Mouse (Mus musculus) splenic B cell, adult 2 months (primary cell): Measurements from ENCODE around the gene Ryr2.

Experiments used
- DNase-seq: peaks from one replicate; pipeline ENCODE4 v3.0.0-alpha.2; 2011; ENCODE audit warnings: low read depth, low spot score
- H3K27me3 ChIP-seq: 2 replicates; pipeline ENCODE4 v1.6.1; 2012; ENCODE audit warnings: mild to moderate bottlenecking, low read length, moderate library complexity, mixed read lengths; ENCODE audit not compliant: control insufficient read depth, poor library complexity, insufficient read depth, severe bottlenecking
- H3K36me3 ChIP-seq: 2 replicates; pipeline ENCODE4 v1.6.1; 2012; ENCODE audit warnings: mild to moderate bottlenecking, low read length, moderate library complexity, mixed read lengths; ENCODE audit not compliant: control insufficient read depth, poor library complexity, insufficient read depth, severe bottlenecking

Gene Ryr2

DNA sequence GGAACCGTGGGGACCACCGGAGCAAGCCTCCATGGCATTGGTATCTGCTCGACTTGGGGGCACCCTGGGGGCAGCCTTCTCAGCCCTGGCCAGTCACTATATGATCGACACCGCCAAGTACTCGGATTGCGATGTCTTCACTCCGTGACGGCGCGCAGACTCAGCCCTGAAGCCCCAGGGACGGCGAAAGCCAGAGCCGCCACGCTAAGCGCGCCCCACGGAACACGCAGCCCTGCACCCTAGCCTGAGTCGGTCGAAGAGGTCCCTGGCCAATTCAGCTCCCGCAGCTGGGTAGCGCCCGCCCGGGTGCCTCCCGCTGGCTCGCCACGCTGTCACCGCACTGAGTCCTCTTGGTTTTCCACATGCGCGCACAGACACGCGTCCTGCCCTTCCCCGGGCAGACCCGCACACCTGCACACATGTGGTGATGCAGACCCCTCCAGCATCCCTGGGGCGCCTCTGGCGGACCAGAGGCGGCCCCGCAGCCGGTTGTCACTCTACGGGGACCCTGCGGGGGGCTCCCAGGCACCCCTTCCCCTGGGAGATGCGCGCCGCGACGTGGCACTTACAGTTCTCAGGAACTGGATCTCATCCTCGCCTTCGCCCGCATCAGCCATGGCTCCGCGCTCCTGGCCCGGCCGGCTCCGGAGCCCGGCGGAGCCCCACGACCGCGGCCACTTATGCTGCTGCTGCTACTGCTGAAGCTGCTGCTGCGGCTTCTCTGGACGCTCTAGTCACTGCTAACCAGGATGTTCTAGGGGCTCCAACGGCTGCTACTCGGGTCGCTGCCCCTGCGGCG is 716 bp downstream of the Ryr2 start:
- peak; percentile 10 for DNase-seq
- Histone ChIP-seq H3K36me3 (no peaks in the 10 kb centered on the region), H3K27me3 (no peaks in the 10 kb centered on the region)

DNA sequence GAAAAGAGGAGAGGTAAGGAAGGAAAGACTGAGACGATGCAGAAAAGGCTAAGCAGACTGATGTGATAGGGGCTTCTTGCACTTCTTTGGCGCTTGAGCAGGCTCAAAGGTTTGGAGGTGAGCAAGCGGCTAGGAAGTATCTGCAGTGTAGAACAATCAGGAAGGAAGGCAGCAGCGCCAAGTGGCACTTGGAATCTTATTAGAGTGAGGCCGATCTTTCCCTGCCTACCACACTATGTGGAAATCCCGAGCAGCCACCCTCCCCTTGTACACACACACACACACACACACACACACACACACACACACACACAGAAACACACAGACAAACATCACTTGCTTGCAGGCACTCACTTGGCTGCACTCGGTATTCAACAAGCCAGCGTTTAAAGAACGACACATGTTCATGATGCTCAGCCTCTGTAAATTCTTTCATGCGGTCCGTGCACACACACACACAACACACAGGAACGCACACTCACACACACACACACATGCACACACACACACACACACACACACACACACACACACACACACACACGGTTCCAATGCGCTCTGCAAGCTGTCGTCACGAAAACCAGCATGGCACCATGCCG is 1.4 kb downstream of the Ryr2 start:
- no peaks in the 10 kb centered on the region for H3K27me3 ChIP-seq
- no peak for DNase-seq
- H3K36me3 ChIP-seq = no peaks in the 10 kb centered on the region

DNA sequence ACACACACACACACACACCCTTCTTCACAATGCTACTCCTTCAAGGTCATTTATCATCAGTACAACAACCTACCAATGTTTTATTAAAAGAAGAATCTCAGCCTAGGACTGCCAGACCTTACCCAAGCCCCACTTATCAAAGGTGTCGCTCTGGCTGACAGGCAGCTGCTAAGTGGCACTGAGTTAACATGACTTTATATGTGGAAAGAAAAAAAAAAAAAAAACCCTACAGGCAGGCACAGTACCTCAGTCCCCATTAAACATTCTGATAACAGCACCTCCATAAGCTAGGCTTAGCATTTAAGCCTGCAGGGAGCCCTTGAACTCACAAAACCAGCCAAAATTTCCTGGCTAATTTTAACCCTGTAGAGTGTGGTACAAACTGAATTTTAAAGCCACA is 2.4 kb downstream of the Ryr2 start:
- Histone ChIP-seq H3K36me3 (no peaks in the 10 kb centered on the region), H3K27me3 (no peaks in the 10 kb centered on the region)
- no peak for DNase-seq

DNA sequence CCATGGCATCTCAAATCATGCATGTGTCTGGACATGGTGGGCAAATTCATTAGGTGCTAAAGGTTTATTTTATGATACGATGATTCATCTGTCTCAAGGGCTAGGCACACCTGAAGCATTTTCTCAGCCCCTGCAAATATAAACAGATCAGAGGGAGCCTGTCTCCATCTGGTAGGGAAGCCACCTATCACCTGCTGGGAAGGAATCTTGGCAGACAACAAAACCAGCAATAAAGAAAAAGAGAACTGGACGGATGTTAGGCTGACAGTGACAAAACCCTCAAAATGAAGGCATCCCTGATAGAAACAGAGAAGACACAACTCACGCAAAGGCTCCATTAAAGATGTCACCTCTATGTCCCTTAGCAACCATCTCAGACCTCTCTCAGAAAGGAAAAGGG is 3.7 kb downstream of the Ryr2 start:
- no peaks in the 10 kb centered on the region for H3K36me3 ChIP-seq
- no peak for DNase-seq
- H3K27me3 ChIP-seq = no peaks in the 10 kb centered on the region

DNA sequence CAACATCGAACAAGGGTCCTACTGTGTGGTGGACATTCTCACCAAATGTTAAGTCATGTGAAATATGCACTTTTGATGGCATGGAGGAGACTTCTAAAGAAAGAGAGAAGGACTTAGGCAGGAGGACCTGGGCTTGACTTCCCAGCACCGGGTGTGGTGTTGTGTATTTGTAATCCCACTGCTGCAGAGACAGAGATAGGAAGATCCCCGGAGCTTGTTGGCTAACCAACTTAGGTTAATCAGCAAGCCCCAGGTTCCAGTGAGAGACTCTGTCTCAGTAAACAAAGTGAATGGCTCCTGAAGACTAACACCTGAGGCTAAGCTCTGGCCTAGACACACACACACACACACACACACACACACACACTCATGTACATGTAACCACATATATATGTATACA is 7.3 kb downstream of the Ryr2 start:
- H3K27me3 ChIP-seq = no peaks in the 10 kb centered on the region
- no peak for DNase-seq

DNA sequence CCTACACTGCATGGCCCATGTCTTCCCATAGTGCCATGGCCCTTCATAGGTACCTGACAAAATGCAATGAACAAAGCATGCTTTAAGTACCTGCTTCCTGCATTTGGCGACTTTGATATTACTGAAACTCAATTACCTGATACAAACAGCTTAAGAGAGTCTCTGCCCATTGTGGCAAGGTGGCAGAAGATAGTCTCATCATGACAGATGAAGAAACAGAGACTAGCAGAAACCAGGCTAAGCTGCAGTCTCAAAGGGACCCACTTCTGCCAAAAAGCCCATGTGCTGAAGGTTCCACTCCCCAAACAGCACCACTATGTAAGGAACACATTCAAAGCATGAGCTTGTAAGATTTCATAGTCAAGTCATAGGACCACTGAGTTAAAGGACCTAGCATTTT is 7.8 kb downstream of the Ryr2 start:
- no peaks in the 10 kb centered on the region for H3K36me3 ChIP-seq
- DNase-seq = no peak
- no peaks in the 10 kb centered on the region for H3K27me3 ChIP-seq

More for the DNA sequence above, 7.3 kb downstream of the Ryr2 start:
- no peaks in the 10 kb centered on the region for H3K36me3 ChIP-seq

DNA sequence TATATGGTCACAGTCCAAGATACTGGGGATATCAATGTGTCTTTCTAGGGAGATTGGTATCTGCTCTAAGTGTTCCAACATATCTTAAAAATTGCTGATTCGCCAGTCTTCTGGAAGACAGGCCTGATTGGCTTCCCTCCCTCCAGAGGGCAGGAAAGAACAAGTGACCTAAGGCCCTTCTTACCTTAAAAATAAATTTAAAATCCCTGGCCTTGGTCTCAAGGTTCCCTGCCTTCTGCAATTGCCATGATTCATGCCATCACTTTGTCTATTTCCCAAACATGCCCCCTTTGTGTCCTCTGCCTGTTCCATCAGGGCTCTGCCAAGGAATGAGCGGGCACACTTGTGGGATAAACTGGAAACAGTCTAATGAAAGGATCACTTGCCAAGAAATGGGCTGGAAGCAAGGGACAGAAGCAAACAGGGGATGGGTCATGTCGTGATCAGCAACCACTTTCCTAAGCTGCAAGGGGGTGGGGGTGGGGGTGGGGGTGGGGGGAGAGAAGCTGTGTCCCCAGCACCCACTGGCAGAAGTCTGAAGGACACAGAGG is 10.3 kb downstream of the Ryr2 start:
- H3K27me3 ChIP-seq = no peaks in the 10 kb centered on the region
- no peak for DNase-seq
- no peaks in the 10 kb centered on the region for H3K36me3 ChIP-seq

DNA sequence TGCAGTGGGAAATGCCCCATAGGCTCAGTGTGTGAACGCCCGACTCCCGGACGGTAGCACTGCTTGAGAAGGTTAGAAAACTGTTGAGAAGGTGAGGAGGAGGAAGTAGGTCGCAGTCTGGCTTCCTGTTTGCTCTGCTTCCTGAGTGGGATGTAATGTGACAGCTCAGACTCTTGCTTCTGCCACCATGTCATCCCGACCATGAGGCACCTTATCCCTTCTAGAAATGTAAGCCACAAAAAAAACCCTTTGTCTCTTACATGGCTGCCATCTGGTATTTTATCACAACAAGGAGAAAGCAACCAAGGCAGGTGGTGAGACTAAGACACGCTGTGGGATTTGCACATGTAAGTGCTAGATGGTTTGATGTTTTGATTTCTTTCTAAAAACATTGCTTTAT is 12.2 kb downstream of the Ryr2 start:
- no peaks in the 10 kb centered on the region for H3K36me3 ChIP-seq
- no peaks in the 10 kb centered on the region for H3K27me3 ChIP-seq
- DNase-seq = no peak

DNA sequence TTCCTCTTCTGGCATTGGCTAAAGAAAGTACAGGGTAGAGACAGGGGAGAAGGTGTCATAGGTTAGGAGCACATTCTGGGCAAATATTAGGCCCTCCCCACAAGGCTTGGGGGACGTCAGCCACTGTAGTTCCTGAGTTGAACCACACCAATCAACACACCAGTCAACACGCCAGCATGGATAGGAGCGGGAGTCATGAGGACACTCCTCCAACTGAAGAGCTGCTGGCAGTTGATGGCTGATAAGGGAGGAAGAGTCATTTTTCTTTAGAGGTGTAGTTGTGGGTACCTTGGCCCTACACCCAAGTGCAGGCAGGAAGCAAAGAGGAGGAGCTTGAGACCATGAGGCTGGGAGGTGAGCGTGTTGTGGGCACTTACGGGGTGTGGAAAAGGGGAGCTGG is 13.6 kb downstream of the Ryr2 start:
- Histone ChIP-seq H3K36me3 (no peaks in the 10 kb centered on the region), H3K27me3 (no peaks in the 10 kb centered on the region)
- DNase-seq = no peak

DNA sequence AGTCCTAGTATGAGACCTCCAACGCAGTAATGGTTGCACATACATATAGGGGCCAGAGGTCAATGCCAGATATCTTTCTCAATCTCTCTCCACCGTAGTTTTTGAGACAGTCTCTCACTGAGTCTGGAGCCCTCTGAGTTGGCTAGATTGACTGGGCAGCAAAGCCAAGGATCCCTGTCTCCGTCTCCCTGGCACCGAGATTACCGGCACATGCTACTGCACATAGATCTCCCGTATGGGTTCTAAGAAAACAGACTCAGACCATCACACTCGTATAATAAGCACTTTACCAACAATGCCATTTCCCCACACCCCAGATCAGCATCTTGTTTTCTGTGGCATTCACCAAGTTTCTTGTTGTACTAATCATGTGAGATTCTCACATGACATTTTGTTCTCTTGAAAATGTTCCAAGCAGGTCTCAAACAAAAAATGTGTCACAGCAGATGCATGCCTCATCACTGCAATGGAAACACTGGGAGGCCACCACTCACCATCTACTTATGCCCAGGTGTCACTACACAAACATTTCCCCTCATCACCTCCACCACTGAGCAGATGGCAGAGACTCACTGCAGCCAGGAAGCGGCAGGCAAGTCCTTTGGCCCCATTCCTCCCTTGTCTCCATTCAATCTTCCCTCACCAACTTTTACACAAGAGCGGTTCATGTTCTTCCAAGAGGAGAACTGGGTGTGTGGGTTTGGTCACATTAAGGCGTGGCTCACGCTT is 14.2 kb downstream of the Ryr2 start:
- Histone ChIP-seq H3K27me3 (no peaks in the 10 kb centered on the region), H3K36me3 (no peaks in the 10 kb centered on the region)
- no peak for DNase-seq

DNA sequence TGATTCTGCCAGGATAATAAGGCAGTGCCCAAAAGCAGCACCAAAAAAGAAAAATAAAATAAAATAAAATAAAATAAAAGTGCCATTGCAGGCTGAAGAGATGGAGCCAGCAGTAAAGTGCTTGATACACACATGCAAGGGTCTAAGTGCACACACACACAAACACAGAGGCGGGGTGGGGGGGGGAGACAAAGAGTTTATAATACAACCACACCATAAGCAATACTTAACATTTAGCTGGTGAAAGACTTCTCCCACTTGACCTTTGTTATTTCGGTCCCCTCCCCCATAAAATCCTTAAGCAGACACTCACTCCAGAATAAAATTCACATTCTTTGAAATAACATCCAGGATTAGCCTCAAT is 22.7 kb downstream of the Ryr2 start:
- no peaks in the 10 kb centered on the region for H3K27me3 ChIP-seq
- no peak for DNase-seq
- H3K36me3 ChIP-seq = no peaks in the 10 kb centered on the region

DNA sequence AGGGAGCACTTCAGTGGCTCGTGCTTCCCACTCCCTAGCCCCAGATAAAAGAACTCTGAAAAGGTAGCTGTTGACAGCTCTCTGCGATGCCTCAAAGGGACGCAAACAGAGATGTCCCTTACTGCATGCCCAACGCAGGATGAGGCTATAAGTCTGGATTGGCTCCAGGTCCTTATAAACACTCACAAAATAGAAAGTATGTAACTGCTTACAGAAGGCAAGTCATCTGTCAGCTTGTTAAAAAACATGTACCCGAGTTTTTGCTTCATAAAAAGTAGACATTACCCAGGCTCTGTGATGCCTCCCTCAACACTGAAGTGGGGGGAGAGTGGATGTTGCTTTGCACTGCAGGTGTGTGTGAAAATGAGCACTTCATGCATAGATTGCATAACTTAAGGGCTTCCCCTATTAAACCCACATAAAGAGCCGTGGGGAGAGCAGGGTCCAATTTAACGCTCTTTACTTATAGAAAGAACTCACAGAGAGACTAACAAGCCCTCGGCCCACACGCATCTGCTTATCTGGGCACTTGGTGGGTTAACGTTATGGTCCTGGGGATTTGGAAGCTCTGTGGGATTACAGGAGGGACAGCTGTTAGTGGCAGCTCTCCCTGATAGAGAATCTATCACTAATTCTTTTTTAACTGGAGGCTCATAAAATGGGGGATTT is 23.2 kb downstream of the Ryr2 start:
- no peaks in the 10 kb centered on the region for H3K36me3 ChIP-seq
- DNase-seq = no peak
- no peaks in the 10 kb centered on the region for H3K27me3 ChIP-seq

DNA sequence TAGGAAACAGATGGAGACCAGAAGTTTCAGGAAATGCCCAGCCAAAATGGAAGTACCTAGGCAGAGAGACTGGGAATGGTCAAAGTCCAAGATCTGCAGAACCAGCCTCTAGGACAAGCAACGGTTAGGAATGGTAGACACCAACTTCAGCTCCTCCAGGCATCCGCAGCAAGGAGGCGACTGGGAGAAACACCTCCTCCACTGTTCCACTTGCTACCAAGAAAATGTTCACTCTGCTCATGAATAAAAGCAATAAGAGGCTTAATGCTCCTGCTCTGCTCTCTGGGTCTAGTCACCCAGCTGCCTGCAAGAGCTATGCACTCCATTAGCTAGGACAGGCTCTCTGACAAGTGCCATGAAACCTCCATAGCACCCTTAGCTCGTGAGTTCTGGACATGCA is 26.2 kb downstream of the Ryr2 start:
- H3K36me3 ChIP-seq = no peaks in the 10 kb centered on the region
- H3K27me3 ChIP-seq = no peaks in the 10 kb centered on the region
- no peak for DNase-seq

DNA sequence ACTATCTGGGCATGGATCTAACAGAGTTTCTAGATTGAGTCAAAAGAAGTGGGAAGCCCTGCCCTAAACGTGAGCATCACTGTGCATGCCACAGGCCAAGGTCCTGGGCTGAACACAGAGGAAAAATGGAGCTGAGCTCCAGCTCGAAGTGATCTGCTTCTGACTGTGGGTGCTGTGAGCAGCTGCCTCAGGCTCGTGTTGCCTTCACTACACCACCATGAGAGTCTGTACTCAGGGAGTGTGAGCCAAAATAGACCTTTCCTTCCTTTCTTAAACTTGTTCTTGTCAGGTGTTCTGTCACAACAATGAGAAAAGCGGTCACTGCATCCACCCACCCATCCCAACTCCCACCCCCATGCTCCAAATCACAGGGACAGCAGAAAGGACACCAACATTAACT is 27.2 kb downstream of the Ryr2 start:
- Histone ChIP-seq H3K36me3 (no peaks in the 10 kb centered on the region), H3K27me3 (no peaks in the 10 kb centered on the region)
- DNase-seq = no peak

DNA sequence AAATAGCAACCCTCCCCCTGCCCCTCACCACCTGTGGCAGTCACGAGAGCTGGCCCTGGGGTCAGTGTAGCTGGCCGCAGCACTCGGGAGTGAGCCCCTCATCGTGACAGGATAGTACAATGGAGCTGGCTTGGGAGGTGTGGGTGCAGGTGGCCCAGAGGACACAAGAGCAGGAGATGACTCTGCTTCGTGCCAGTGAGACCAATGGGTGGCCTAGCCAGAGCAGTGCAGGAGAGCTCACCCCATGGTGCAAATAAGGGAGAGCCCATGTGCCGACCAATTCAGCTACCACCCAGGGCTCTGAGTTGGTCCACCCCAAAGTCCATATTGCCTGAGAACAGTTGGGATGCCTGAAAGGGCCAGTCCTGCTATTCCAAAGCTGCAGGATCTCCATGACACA is 31.8 kb downstream of the Ryr2 start:
- no peaks in the 10 kb centered on the region for H3K36me3 ChIP-seq
- DNase-seq = no peak
- H3K27me3 ChIP-seq = no peaks in the 10 kb centered on the region
